Mouse (Mus musculus) testis, adult 2 months (tissue): ENCODE measurements around the gene Capn15.

Experiments used
- CTCF ChIP-seq: fragments of 200-500 bp; IDR thresholded peaks from 2 replicates; pipeline ENCODE4 v1.5.1; 2012; ENCODE audit warnings: low read depth, mild to moderate bottlenecking, inconsistent platforms, low read length, moderate library complexity; ENCODE audit not compliant: control insufficient read depth, insufficient read depth, insufficient replicate concordance
- POLR2A ChIP-seq: fragments of 200-500 bp; IDR thresholded peaks from 2 replicates; pipeline ENCODE4 v1.6.1; 2012; ENCODE audit warnings: low read depth, mild to moderate bottlenecking, inconsistent platforms, low read length, moderate library complexity; ENCODE audit not compliant: control insufficient read depth

- TF ChIP-seq POLR2A: no peak
- no peak for TF ChIP-seq CTCF
Measured at GRCm38 (mm10) chr17:25943221-25943620, 42.4 kb downstream of the Capn15 start.
